Mouse (Mus musculus) liver, postnatal 0 days (tissue): ENCODE measurements around the gene Dcun1d4.

Source experiments
- CTCF ChIP-seq: sonication (generic); IDR thresholded peaks from 2 replicates; pipeline ENCODE4 v1.5.1; 2016; ENCODE audit warnings: antibody characterized with exemption, low read depth
- EP300 ChIP-seq: IDR thresholded peaks from 2 replicates; pipeline ENCODE4 v1.6.1; 2016; ENCODE audit warnings: antibody characterized with exemption, low read depth, mild to moderate bottlenecking

DNA sequence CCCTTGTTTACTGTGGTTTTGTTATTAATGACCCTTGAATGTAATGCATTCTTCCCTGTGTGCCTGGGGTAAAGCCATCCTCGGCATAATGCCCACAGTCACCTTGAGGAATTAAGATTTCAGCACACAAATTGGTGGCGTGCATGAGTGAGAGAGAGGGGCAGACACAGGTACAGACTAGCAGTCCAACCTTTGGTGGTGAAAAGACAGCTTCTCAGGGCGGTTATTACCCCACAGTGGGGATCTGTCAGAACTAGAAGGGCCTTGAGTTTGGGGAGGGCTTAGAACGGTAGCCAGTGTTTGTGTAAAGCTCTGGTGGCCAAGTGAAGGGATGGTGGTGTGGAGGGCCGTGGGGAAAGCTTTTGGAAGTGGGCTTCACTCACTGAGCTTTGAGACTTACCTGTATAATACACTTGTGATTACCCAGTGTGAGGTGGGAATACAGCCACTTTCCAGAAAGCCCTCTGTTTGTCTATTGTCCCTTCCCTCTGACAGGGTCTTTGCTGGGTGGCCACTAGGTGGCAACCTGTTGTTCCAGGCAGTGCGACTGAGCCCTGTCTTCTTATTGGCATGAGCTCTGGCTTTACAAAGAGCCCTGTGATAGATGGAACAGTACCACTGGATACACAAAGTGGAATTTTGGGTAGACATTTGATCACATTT is 59.2 kb downstream of the Dcun1d4 start:
- TF ChIP-seq CTCF (peak; percentile 77), EP300 (no peak)
